Mouse (Mus musculus) heart, postnatal 4 days (tissue): ENCODE data around the gene Sin3b. TPM values are rescaled to one million over a fixed set of nuclear protein-coding genes. Genes with fewer than 3 reads are reported as not detected.
"Not testable (repeated sequence)": the region's sequence is repeated elsewhere in the genome, so short reads cannot be mapped to it uniquely, and the experiment has no call there.

Experiments used
- DNase-seq: peaks from one replicate; pipeline ENCODE4 v3.0.0; 2021
- total RNA-seq, 2 experiments: library from RNA; stranded (reverse); gene quantifications; 2 replicates each; pipeline ENCODE4 v1.2.3; 2021

Gene Sin3b
- total RNA-seq, result 100 to 1,000 TPM; 133 to 135 TPM

GRCm38 (mm10) chr8:72722769-72723650, at the start of gene Sin3b:
TSS of gene Sin3b (plus strand) at chr8:72723285.
- DNase-seq, result peak; percentile 98

GRCm38 (mm10) chr8:72674184-72674583, 48.9 kb upstream of the Sin3b start:
- DNase-seq, result no peak

- DNase-seq, result no peak
These were observed 46.6 kb upstream of the Sin3b start for GRCm38 (mm10) chr8:72676436-72676835.

GRCm38 (mm10) chr8:72676844-72677243, 46.2 kb upstream of the Sin3b start:
- DNase-seq, result not testable (repeated sequence)

GRCm38 (mm10) chr8:72677331-72677730, 45.8 kb upstream of the Sin3b start:
- DNase-seq, result no peak

- peak; percentile 74 for DNase-seq
These were observed 43.0 kb upstream of the Sin3b start for GRCm38 (mm10) chr8:72680133-72680532.

- no peak for DNase-seq
These were observed 40.9 kb upstream of the Sin3b start for GRCm38 (mm10) chr8:72682051-72682687.

GRCm38 (mm10) chr8:72683010-72683521, 40.0 kb upstream of the Sin3b start:
- no peak for DNase-seq

GRCm38 (mm10) chr8:72683572-72684099, 39.4 kb upstream of the Sin3b start:
- not testable (repeated sequence) for DNase-seq

- DNase-seq, result no peak
These were observed 24.6 kb upstream of the Sin3b start for GRCm38 (mm10) chr8:72698349-72698926.

GRCm38 (mm10) chr8:72712569-72712968, 10.5 kb upstream of the Sin3b start:
- DNase-seq, result no peak

- no peak for DNase-seq
These were observed 6.5 kb upstream of the Sin3b start for GRCm38 (mm10) chr8:72716594-72716993.

GRCm38 (mm10) chr8:72720541-72720940, 2.5 kb upstream of the Sin3b start:
- DNase-seq, result no peak

- peak; percentile 39 for DNase-seq
These were observed 541 bp downstream of the Sin3b start for GRCm38 (mm10) chr8:72723651-72724001.

- DNase-seq, result no peak
These were observed 5.6 kb downstream of the Sin3b start for GRCm38 (mm10) chr8:72728636-72729035.

- peak; percentile 29 for DNase-seq
These were observed 11.9 kb downstream of the Sin3b start for GRCm38 (mm10) chr8:72735001-72735400.

- no peak for DNase-seq
These were observed 13.8 kb downstream of the Sin3b start for GRCm38 (mm10) chr8:72736868-72737267.

- peak; percentile 53 for DNase-seq
These were observed 23.0 kb downstream of the Sin3b start for GRCm38 (mm10) chr8:72746061-72746460.

GRCm38 (mm10) chr8:72749846-72750245, 26.8 kb downstream of the Sin3b start:
- no peak for DNase-seq

GRCm38 (mm10) chr8:72750266-72750665, 27.2 kb downstream of the Sin3b start:
- DNase-seq, result peak; percentile 2

GRCm38 (mm10) chr8:72751126-72751525, 28.0 kb downstream of the Sin3b start:
- peak; percentile 3 for DNase-seq

- DNase-seq, result peak; percentile 3
These were observed 29.2 kb downstream of the Sin3b start for GRCm38 (mm10) chr8:72752289-72752688.

- DNase-seq, result peak; percentile 3
These were observed 30.1 kb downstream of the Sin3b start for GRCm38 (mm10) chr8:72753165-72753564.
